Mouse (Mus musculus) C2C12 (cell line): ENCODE data around the gene Nif3l1. TPM values are rescaled to one million over a fixed set of nuclear protein-coding genes. Genes with fewer than 3 reads are reported as not detected.

Experiments used
- H3K27me3 ChIP-seq: one replicate; pipeline ENCODE4 v1.6.1; 2011; ENCODE audit not compliant: control insufficient read depth, insufficient read depth, insufficient read length
- H3K36me3 ChIP-seq: one replicate; pipeline ENCODE4 v1.6.1; 2011; ENCODE audit not compliant: control insufficient read depth, insufficient read depth
- H3K4me3 ChIP-seq: one replicate; pipeline ENCODE4 v1.5.1; 2011; ENCODE audit warnings: mild to moderate bottlenecking, control low read depth; ENCODE audit not compliant: poor library complexity, insufficient read depth, severe bottlenecking
- H3K79me2 ChIP-seq: one replicate; pipeline ENCODE4 v1.6.1; 2011; ENCODE audit not compliant: control insufficient read depth, insufficient read depth
- H3K79me3 ChIP-seq: one replicate; pipeline ENCODE4 v1.6.1; 2011; ENCODE audit warnings: low read depth, control low read depth
- H3ac ChIP-seq: one replicate; pipeline ENCODE3; 2011; ENCODE audit warnings: low read depth; ENCODE audit not compliant: control insufficient read depth, insufficient read length
- CEBPB ChIP-seq: IDR thresholded peaks from one replicate; pipeline ENCODE4 v1.6.1; 2011; ENCODE audit warnings: low read depth, mild to moderate bottlenecking, control low read depth, moderate library complexity
- CTCF ChIP-seq: IDR thresholded peaks from one replicate; pipeline ENCODE4 v1.5.1; 2011; ENCODE audit not compliant: control insufficient read depth, insufficient read depth, insufficient read length
- FOSL1 ChIP-seq: IDR thresholded peaks from one replicate; pipeline ENCODE4 v1.8.0; 2011; ENCODE audit warnings: mild to moderate bottlenecking, low read length; ENCODE audit not compliant: poor library complexity, insufficient read depth, severe bottlenecking
- MAX ChIP-seq: IDR thresholded peaks from one replicate; pipeline ENCODE4 v1.6.1; 2011; ENCODE audit warnings: mild to moderate bottlenecking, control low read depth
- MYOD1 ChIP-seq: IDR thresholded peaks from one replicate; pipeline ENCODE4 v1.6.1; 2011; ENCODE audit warnings: low read depth; ENCODE audit not compliant: control insufficient read depth, insufficient read length
- MYOG ChIP-seq: IDR thresholded peaks from one replicate; pipeline ENCODE4 v1.6.1; 2011; ENCODE audit not compliant: control insufficient read depth, insufficient read length; ENCODE audit errors: extremely low read depth
- USF1 ChIP-seq: IDR thresholded peaks from one replicate; pipeline ENCODE4 v1.6.1; 2011; ENCODE audit warnings: low read depth, mild to moderate bottlenecking, control low read depth, moderate library complexity
- polyA plus RNA-seq: library from polyadenylated mRNA; unstranded; fragments of >200 nt; fragmentation: generic; extraction: Trizol; gene quantifications from one replicate; pipeline ENCODE4 v1.2.1, GENCODE M21; 2012; ENCODE audit warnings: missing spikeins

The Nif3l1 gene
- polyA plus RNA-seq, 1 experiment = 43.3 TPM

GRCm38 (mm10) chr1:58407321-58407720, 37.6 kb upstream of the Nif3l1 start:
- TF ChIP-seq MYOD1 (no peak), CTCF (no peak), CEBPB (no peak), MAX (no peak), MYOG (no peak), USF1 (no peak), FOSL1 (no peak)

DNA sequence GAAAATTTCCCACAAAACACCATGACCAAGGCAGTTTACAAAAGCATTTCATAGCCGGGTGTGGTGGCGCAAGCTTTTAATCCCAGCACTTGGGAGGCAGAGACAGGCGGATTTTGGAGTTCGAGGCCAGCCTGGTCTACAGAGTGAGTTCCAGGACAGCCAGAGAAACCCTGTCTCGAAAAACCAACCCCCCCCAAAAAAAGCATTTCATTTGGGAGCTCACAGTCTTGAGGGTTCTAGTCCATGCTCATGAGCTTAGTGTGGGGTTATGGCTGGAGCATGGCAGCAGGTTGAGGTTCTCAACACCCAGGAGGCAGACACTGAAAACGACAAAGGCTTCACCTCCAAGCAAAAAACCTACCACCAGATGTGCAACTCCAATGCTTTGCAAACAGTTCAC, 36.8 kb upstream of the Nif3l1 start:
- Histone ChIP-seq H3K79me2 (no peaks in the 10 kb centered on the region), H3ac (no peak overlapping the region), H3K4me3 (no peak overlapping the region), H3K79me3 (no peaks in the 10 kb centered on the region), H3K27me3 (no peaks in the 10 kb centered on the region), H3K36me3 (peaks cover 78% of the 10 kb centered on the region)
- no peak for TF ChIP-seq MAX
- TF ChIP-seq USF1 = no peak
- TF ChIP-seq CTCF = no peak
- TF ChIP-seq FOSL1 = no peak
- no peak for TF ChIP-seq MYOD1
- no peak for TF ChIP-seq CEBPB
- TF ChIP-seq MYOG = no peak

More at GRCm38 (mm10) chr1:58407321-58407720, 37.6 kb upstream of the Nif3l1 start:
- no peak overlapping the region for H3ac ChIP-seq
- no peaks in the 10 kb centered on the region for H3K79me2 ChIP-seq
- H3K79me3 ChIP-seq = no peaks in the 10 kb centered on the region
- peaks cover 78% of the 10 kb centered on the region for H3K36me3 ChIP-seq
- no peak overlapping the region for H3K4me3 ChIP-seq
- H3K27me3 ChIP-seq = no peaks in the 10 kb centered on the region

GRCm38 (mm10) chr1:58409553-58410197, 35.3 kb upstream of the Nif3l1 start:
- TF ChIP-seq MYOD1 = no peak
- TF ChIP-seq MAX = no peak
- no peak for TF ChIP-seq CEBPB
- no peak for TF ChIP-seq MYOG
- TF ChIP-seq FOSL1 = no peak
- TF ChIP-seq USF1 = no peak
- TF ChIP-seq CTCF = no peak
- no peaks in the 10 kb centered on the region for H3K27me3 ChIP-seq
- no peaks in the 10 kb centered on the region for H3K79me2 ChIP-seq
- H3ac ChIP-seq = no peak overlapping the region
- H3K79me3 ChIP-seq = no peaks in the 10 kb centered on the region
- no peak overlapping the region for H3K4me3 ChIP-seq
- H3K36me3 ChIP-seq = peaks cover 78% of the 10 kb centered on the region

GRCm38 (mm10) chr1:58410198-58410588, 34.8 kb upstream of the Nif3l1 start:
- Histone ChIP-seq H3K4me3 (no peak overlapping the region), H3K36me3 (peaks cover 78% of the 10 kb centered on the region), H3K27me3 (no peaks in the 10 kb centered on the region), H3ac (no peak overlapping the region), H3K79me2 (no peaks in the 10 kb centered on the region), H3K79me3 (peaks cover 3% of the 10 kb centered on the region)
- TF ChIP-seq MYOD1 (no peak), MYOG (no peak), USF1 (no peak), CEBPB (no peak), MAX (no peak)

DNA sequence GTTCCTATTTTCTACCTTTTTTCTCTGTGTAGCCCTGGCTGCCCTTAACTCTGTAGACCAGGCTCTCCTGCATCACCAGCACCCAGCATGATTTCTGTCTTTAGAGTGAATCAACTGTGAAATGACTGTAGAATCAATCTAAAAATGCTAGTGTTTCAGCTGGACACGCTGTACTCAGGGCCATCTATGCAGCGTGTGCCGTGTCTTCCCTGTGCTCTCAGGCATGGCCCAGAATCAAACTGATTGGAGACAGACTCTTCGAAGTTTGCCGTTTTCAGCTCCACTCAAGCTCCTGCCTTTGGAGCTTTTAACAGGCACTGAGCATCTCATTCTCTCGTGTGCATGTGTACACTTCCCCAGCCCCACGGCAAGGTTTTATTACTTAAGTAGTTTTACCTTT, 34.2 kb upstream of the Nif3l1 start:
- Histone ChIP-seq H3ac (no peak overlapping the region), H3K27me3 (no peaks in the 10 kb centered on the region), H3K36me3 (peaks cover 80% of the 10 kb centered on the region), H3K79me3 (peaks cover 5% of the 10 kb centered on the region), H3K79me2 (peaks cover 4% of the 10 kb centered on the region), H3K4me3 (no peak overlapping the region)
- TF ChIP-seq MYOG (no peak), MAX (no peak), USF1 (no peak), FOSL1 (no peak), CTCF (no peak), CEBPB (no peak), MYOD1 (no peak)

DNA sequence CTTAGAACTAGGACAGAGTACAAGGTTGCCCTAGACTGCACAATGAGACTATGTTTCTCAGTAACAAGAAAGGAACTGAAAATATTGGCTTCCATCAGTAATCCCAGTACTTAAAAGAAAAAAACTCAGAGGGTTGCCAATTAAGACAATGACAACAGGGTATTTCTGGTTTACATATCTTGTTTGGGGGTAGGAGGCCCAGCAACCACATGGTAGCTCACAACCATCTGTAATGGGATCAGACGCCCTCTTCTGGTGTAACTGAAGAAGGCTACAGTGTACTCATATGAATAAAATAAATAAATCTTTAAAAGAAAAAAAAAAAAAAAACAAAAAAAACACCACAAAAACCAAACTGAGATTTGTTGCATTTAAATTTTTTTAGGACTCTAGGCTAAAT, 29.5 kb upstream of the Nif3l1 start:
- peaks cover 45% of the 10 kb centered on the region for H3K79me3 ChIP-seq
- no peak overlapping the region for H3ac ChIP-seq
- peaks cover 100% of the 10 kb centered on the region for H3K36me3 ChIP-seq

More for the DNA sequence above, 29.5 kb upstream of the Nif3l1 start:
- Histone ChIP-seq H3K79me2 (peaks cover 50% of the 10 kb centered on the region), H3K27me3 (no peaks in the 10 kb centered on the region), H3K4me3 (no peak overlapping the region)
- no peak for TF ChIP-seq CTCF
- no peak for TF ChIP-seq FOSL1
- no peak for TF ChIP-seq MYOG
- TF ChIP-seq MYOD1 = no peak
- TF ChIP-seq USF1 = no peak
- no peak for TF ChIP-seq MAX
- TF ChIP-seq CEBPB = no peak
